Mouse (Mus musculus) heart, embryonic 15.5 days (tissue): ENCODE data around the gene Dnmbp. TPM values are rescaled to one million over a fixed set of nuclear protein-coding genes. Genes with fewer than 3 reads are reported as not detected.

Experiments used
- ATAC-seq: fragments of 200-750 bp; cut with Nextera tagmentation; replicated peaks from 2 replicates; pipeline ENCODE4 v1.8.0; 2017; ENCODE audit warnings: low read depth, moderate TSS enrichment; ENCODE audit not compliant: insufficient number of reproducible peaks, insufficient read depth, low FRiP score
- H3K27ac ChIP-seq: fragments of 300-500 bp; sonication (generic); 2 replicates; pipeline ENCODE4 v1.5.1; 2015; ENCODE audit warnings: mild to moderate bottlenecking, inconsistent platforms
- H3K27me3 ChIP-seq: fragments of 300-500 bp; sonication (generic); 2 replicates; pipeline ENCODE4 v1.6.1; 2015; ENCODE audit warnings: inconsistent platforms
- H3K36me3 ChIP-seq: fragments of 300-500 bp; sonication (generic); 2 replicates; pipeline ENCODE4 v1.6.1; 2015; ENCODE audit warnings: mild to moderate bottlenecking, inconsistent platforms
- H3K4me1 ChIP-seq: fragments of 300-500 bp; sonication (generic); replicated peaks from 2 replicates; pipeline ENCODE4 v1.6.1; 2015; ENCODE audit warnings: inconsistent platforms
- H3K4me2 ChIP-seq: fragments of 300-500 bp; sonication (generic); 2 replicates; pipeline ENCODE4 v1.6.1; 2015; ENCODE audit warnings: inconsistent platforms, mild to moderate bottlenecking, moderate library complexity
- H3K4me3 ChIP-seq: fragments of 300-500 bp; sonication (generic); 2 replicates; pipeline ENCODE4 v1.5.1; 2015; ENCODE audit warnings: mild to moderate bottlenecking, inconsistent platforms
- H3K9ac ChIP-seq: fragments of 300-500 bp; sonication (generic); 2 replicates; pipeline ENCODE4 v1.6.1; 2015; ENCODE audit warnings: mild to moderate bottlenecking, inconsistent platforms
- H3K9me3 ChIP-seq: fragments of 300-500 bp; sonication (generic); replicated peaks from 2 replicates; pipeline ENCODE4 v1.6.1; 2016; ENCODE audit warnings: inconsistent platforms
- WGBS: fragments of 180-500 bp; shearing (Covaris S2); methylation state at CpG from one replicate; pipeline ENCODE4 v1.1.7; 2015; ENCODE audit warnings: mixed read lengths; 5-methylcytosine and 5-hydroxymethylcytosine counted together
- polyA plus RNA-seq: library from polyadenylated mRNA; unstranded; fragments of >200 nt; fragmentation: Nextera tagmentation; extraction: Ambion mirVana; gene quantifications from 2 replicates; pipeline ENCODE4 v1.2.1, GENCODE M21; 2015

Gene Dnmbp
- polyA plus RNA-seq, 1 experiment from 2014 or later, result 8.5 TPM

- H3K27me3 ChIP-seq, result no peaks in the 10 kb centered on the region
- no peak overlapping the region for H3K4me3 ChIP-seq
- no peak overlapping the region for H3K27ac ChIP-seq
- peak overlapping the region; percentile 52 for H3K4me2 ChIP-seq
- H3K9me3 ChIP-seq, result no peaks in the 10 kb centered on the region
- peaks cover 4% of the 10 kb centered on the region; the same call in 1 of the 2 replicates for H3K36me3 ChIP-seq
- 47% methylated on average over 13 of the region's 13 CpGs for WGBS
- no peak overlapping the region for H3K9ac ChIP-seq
- ATAC-seq, result no peak
- peaks cover 36% of the 10 kb centered on the region for H3K4me1 ChIP-seq
Observed at GRCm38 (mm10) chr19:43921410-43921809, 18.6 kb downstream of the Dnmbp start.

- peaks cover 37% of the 10 kb centered on the region for H3K4me1 ChIP-seq
- peak overlapping the region; percentile 6 for H3K4me3 ChIP-seq
- 20% methylated on average over 32 of the region's 32 CpGs for WGBS
- H3K36me3 ChIP-seq, result peaks cover 4% of the 10 kb centered on the region; the same call in 1 of the 2 replicates
- H3K9ac ChIP-seq, result no peak overlapping the region
- H3K27me3 ChIP-seq, result no peaks in the 10 kb centered on the region
- peak overlapping the region; percentile 34 for H3K27ac ChIP-seq
- H3K4me2 ChIP-seq, result peak overlapping the region; percentile 52
- ATAC-seq, result peak; percentile 56; the same call in 1 of the 2 replicates
- H3K9me3 ChIP-seq, result no peaks in the 10 kb centered on the region
Observed at GRCm38 (mm10) chr19:43920453-43921300, 19.3 kb downstream of the Dnmbp start.

- H3K4me2 ChIP-seq, result no peak overlapping the region
- no peaks in the 10 kb centered on the region for H3K27me3 ChIP-seq
- no peak overlapping the region for H3K27ac ChIP-seq
- H3K4me1 ChIP-seq, result peaks cover 37% of the 10 kb centered on the region
- no peak overlapping the region for H3K4me3 ChIP-seq
- H3K9me3 ChIP-seq, result no peaks in the 10 kb centered on the region
- peaks cover 4% of the 10 kb centered on the region; the same call in 1 of the 2 replicates for H3K36me3 ChIP-seq
- no peak for ATAC-seq
- no peak overlapping the region for H3K9ac ChIP-seq
- WGBS, result 88% methylated on average over 4 of the region's 4 CpGs
Observed at GRCm38 (mm10) chr19:43919841-43920240, 20.1 kb downstream of the Dnmbp start.

- Histone ChIP-seq H3K4me2 (no peak overlapping the region), H3K9ac (no peak overlapping the region), H3K4me1 (peaks cover 37% of the 10 kb centered on the region), H3K4me3 (no peak overlapping the region), H3K9me3 (no peaks in the 10 kb centered on the region), H3K27ac (no peak overlapping the region), H3K27me3 (no peaks in the 10 kb centered on the region), H3K36me3 (peaks cover 4% of the 10 kb centered on the region; the same call in 1 of the 2 replicates)
- WGBS, result 78% methylated on average over 3 of the region's 3 CpGs
- ATAC-seq, result no peak
Observed at GRCm38 (mm10) chr19:43918834-43919233, 21.2 kb downstream of the Dnmbp start.

GRCm38 (mm10) chr19:43917763-43918162 lies 22.2 kb downstream of the Dnmbp start:
- H3K27me3 ChIP-seq, result no peaks in the 10 kb centered on the region
- H3K4me2 ChIP-seq, result no peak overlapping the region
- 87% methylated on average over 6 of the region's 6 CpGs for WGBS
- peaks cover 43% of the 10 kb centered on the region for H3K4me1 ChIP-seq
- H3K9ac ChIP-seq, result no peak overlapping the region
- H3K36me3 ChIP-seq, result no peaks in the 10 kb centered on the region
- no peak overlapping the region for H3K27ac ChIP-seq
- no peak for ATAC-seq
- no peak overlapping the region for H3K4me3 ChIP-seq
- no peaks in the 10 kb centered on the region for H3K9me3 ChIP-seq

GRCm38 (mm10) chr19:43917406-43917691 lies 22.6 kb downstream of the Dnmbp start:
- Histone ChIP-seq H3K36me3 (no peaks in the 10 kb centered on the region), H3K9me3 (no peaks in the 10 kb centered on the region), H3K4me2 (peak overlapping the region; percentile 44), H3K27ac (0 out of 2 replicates have a peak overlapping the region, but pooled peaks have one; percentile 12), H3K4me1 (peaks cover 41% of the 10 kb centered on the region), H3K4me3 (peak overlapping the region; percentile 18; the same call in 1 of the 2 replicates), H3K9ac (0 out of 2 replicates have a peak overlapping the region, but pooled peaks have one; percentile 18), H3K27me3 (no peaks in the 10 kb centered on the region)
- whole genome bisulfite sequencing, result 71% methylated on average over 2 of the region's 2 CpGs
- ATAC-seq, result no peak

- H3K4me2 ChIP-seq, result peak overlapping the region; percentile 44
- peaks cover 41% of the 10 kb centered on the region for H3K4me1 ChIP-seq
- peak overlapping the region; percentile 18 for H3K4me3 ChIP-seq
- peak overlapping the region; percentile 18; the same call in 1 of the 2 replicates for H3K9ac ChIP-seq
- H3K36me3 ChIP-seq, result peaks cover 4% of the 10 kb centered on the region; the same call in 1 of the 2 replicates
- H3K9me3 ChIP-seq, result no peaks in the 10 kb centered on the region
- 32% methylated on average over 21 of the region's 21 CpGs for WGBS
- H3K27me3 ChIP-seq, result no peaks in the 10 kb centered on the region
- no peak for ATAC-seq
- 0 out of 2 replicates have a peak overlapping the region, but pooled peaks have one; percentile 12 for H3K27ac ChIP-seq
Observed at GRCm38 (mm10) chr19:43916586-43917405, 23.2 kb downstream of the Dnmbp start.

- peaks cover 15% of the 10 kb centered on the region; the same call in 1 of the 2 replicates for H3K36me3 ChIP-seq
- ATAC-seq, result no peak
- no peak overlapping the region for H3K27ac ChIP-seq
- H3K4me1 ChIP-seq, result peaks cover 28% of the 10 kb centered on the region
- no peaks in the 10 kb centered on the region for H3K27me3 ChIP-seq
- H3K4me3 ChIP-seq, result no peak overlapping the region
- no peak overlapping the region for H3K4me2 ChIP-seq
- WGBS, result 64% methylated on average over 9 of the region's 9 CpGs
- H3K9ac ChIP-seq, result no peak overlapping the region
- no peaks in the 10 kb centered on the region for H3K9me3 ChIP-seq
Observed at GRCm38 (mm10) chr19:43915431-43915830, 24.6 kb downstream of the Dnmbp start.

GRCm38 (mm10) chr19:43914986-43915385 lies 25.0 kb downstream of the Dnmbp start:
- WGBS, result 88% methylated on average over 9 of the region's 9 CpGs

GRCm38 (mm10) chr19:43912775-43913486 lies 27.1 kb downstream of the Dnmbp start:
- H3K9me3 ChIP-seq, result no peaks in the 10 kb centered on the region
- no peak overlapping the region for H3K27ac ChIP-seq
- no peak for ATAC-seq
- 49% methylated on average over 4 of the region's 4 CpGs for WGBS
- H3K27me3 ChIP-seq, result no peaks in the 10 kb centered on the region
- H3K36me3 ChIP-seq, result peaks cover 21% of the 10 kb centered on the region; the same call in 1 of the 2 replicates
- H3K4me2 ChIP-seq, result no peak overlapping the region
- H3K9ac ChIP-seq, result no peak overlapping the region
- no peak overlapping the region for H3K4me3 ChIP-seq
- peaks cover 21% of the 10 kb centered on the region for H3K4me1 ChIP-seq

More at GRCm38 (mm10) chr19:43914986-43915385, 25.0 kb downstream of the Dnmbp start:
- peaks cover 26% of the 10 kb centered on the region for H3K4me1 ChIP-seq
- no peaks in the 10 kb centered on the region for H3K27me3 ChIP-seq
- H3K9me3 ChIP-seq, result no peaks in the 10 kb centered on the region
- H3K36me3 ChIP-seq, result peaks cover 18% of the 10 kb centered on the region; the same call in 1 of the 2 replicates
- H3K9ac ChIP-seq, result no peak overlapping the region
- H3K4me3 ChIP-seq, result no peak overlapping the region
- ATAC-seq, result no peak
- no peak overlapping the region for H3K27ac ChIP-seq
- no peak overlapping the region for H3K4me2 ChIP-seq

- Histone ChIP-seq H3K4me2 (no peak overlapping the region), H3K4me3 (no peak overlapping the region), H3K9ac (no peak overlapping the region), H3K9me3 (no peaks in the 10 kb centered on the region), H3K4me1 (no peaks in the 10 kb centered on the region), H3K27ac (no peak overlapping the region), H3K36me3 (peaks cover 29% of the 10 kb centered on the region), H3K27me3 (no peaks in the 10 kb centered on the region)
- no peak for ATAC-seq
- WGBS, result 92% methylated on average over 7 of the region's 7 CpGs
Observed at GRCm38 (mm10) chr19:43906492-43906891, 33.5 kb downstream of the Dnmbp start.
